Mouse (Mus musculus) hematopoietic multipotent progenitor cell, adult 10-12 weeks (in vitro differentiated cells): ENCODE data around the gene Rita1. TPM values are rescaled to one million over a fixed set of nuclear protein-coding genes. Genes with fewer than 3 reads are reported as not detected.

Source experiments
- polyA plus RNA-seq: library from polyadenylated mRNA; stranded (reverse); fragments of >175 nt; gene quantifications from 2 replicates; pipeline ENCODE4 v1.2.3, GENCODE M21; 2012; ENCODE audit warnings: low replicate concordance

Gene Rita1
- polyA plus RNA-seq: 16.3 and 22.7 TPM in 2 replicates

GRCm38 (mm10) chr5:120612442-120612821 is at the start of gene Rita1, which contains the start of gene Ddx54:
TSS of gene Rita1 (minus strand) at chr5:120612589.
TSS of gene Ddx54 (plus strand) at chr5:120612739.

GRCm38 (mm10) chr5:120648569-120649373 is 36.4 kb upstream of the Rita1 start, which contains the start of gene Rasal1:
TSS of gene Rasal1 (plus strand) at chr5:120648812.

GRCm38 (mm10) chr5:120634131-120634530 is 21.7 kb upstream of the Rita1 start, which contains the start of gene Cfap73:
TSS of gene Cfap73 (minus strand) at chr5:120634235.

GRCm38 (mm10) chr5:120588569-120589094 is 23.8 kb downstream of the Rita1 start, which contains the start of the genes Tpcn1 and Iqcd:
TSS of gene Tpcn1 (minus strand) at chr5:120588673.
TSS of gene Iqcd (plus strand) at chr5:120589016.

Other genes starting within 250 kb of the Rita1 start
- 0.07 and 0.10 TPM in 2 replicates for gene Lhx5, start 180.9 kb downstream of the Rita1 start, polyA plus RNA-seq
- 0.88 and 4.6 TPM in 2 replicates for gene Sdsl, start 139.8 kb downstream of the Rita1 start, polyA plus RNA-seq
- not detected in 2 replicates for gene Sds, start 136.1 kb downstream of the Rita1 start, polyA plus RNA-seq
- 37.8 and 38.1 TPM in 2 replicates for gene Plbd2, start 109.0 kb downstream of the Rita1 start, polyA plus RNA-seq
- 16.9 and 23.9 TPM in 2 replicates for gene Slc8b1, start 101.4 kb downstream of the Rita1 start, polyA plus RNA-seq
- gene Tpcn1, start 23.9 kb downstream of the Rita1 start, polyA plus RNA-seq: 52.8 and 62.7 TPM in 2 replicates
- 0.86 and 2.0 TPM in 2 replicates for gene Iqcd, start 23.6 kb downstream of the Rita1 start, polyA plus RNA-seq
- 142 and 167 TPM in 2 replicates for gene Ddx54, start 150 bp upstream of the Rita1 start, polyA plus RNA-seq
- gene Cfap73, start 21.6 kb upstream of the Rita1 start, polyA plus RNA-seq: 0.13 TPM in 1 of 2 replicates, not detected in the other
- 29.1 and 49.9 TPM in 2 replicates for gene Rasal1, start 36.2 kb upstream of the Rita1 start, polyA plus RNA-seq
- gene Dtx1, start 99.3 kb upstream of the Rita1 start, polyA plus RNA-seq: 290 and 657 TPM in 2 replicates
- 0.76 and 1.1 TPM in 2 replicates for gene Oas2, start 137.3 kb upstream of the Rita1 start, polyA plus RNA-seq
- 13.5 and 15.3 TPM in 2 replicates for gene Oas3, start 165.1 kb upstream of the Rita1 start, polyA plus RNA-seq
- not detected in 2 replicates for gene Oas1e, start 182.9 kb upstream of the Rita1 start, polyA plus RNA-seq
- 1.2 and 1.4 TPM in 2 replicates for gene Oas1c, start 199.9 kb upstream of the Rita1 start, polyA plus RNA-seq
- gene Oas1f, start 234.8 kb upstream of the Rita1 start, polyA plus RNA-seq: not detected in 2 replicates
- not detected in 2 replicates for gene Oas1h, start 248.8 kb upstream of the Rita1 start, polyA plus RNA-seq